Mouse (Mus musculus): ENCODE measurements at regions not wholly inside any gene's neighbourhood (a gene's known extent, or its start where the extent isn't known, plus 50 kb on each side); places are given as distances from the start of the nearest gene placed in this dataset.

- 37% methylated on average over 5 of the region's 5 CpGs for WGBS
- Histone ChIP-seq H3K27ac (replicated peaks; ENCODE audit: low read depth, low read length) (no peak overlapping the region), H3K9ac (replicated peaks; ENCODE audit: low read length) (no peak overlapping the region), H3K27me3 (ENCODE audit: control insufficient read depth, insufficient read depth, low read length) (no peaks in the 10 kb centered on the region), H3K4me2 (ENCODE audit: low read depth, low read length) (no peak overlapping the region), H3K9me3 (replicated peaks; ENCODE audit: control insufficient read depth, low read length) (no peaks in the 10 kb centered on the region), H3K4me3 (ENCODE audit: low read depth, low read length) (no peak overlapping the region), H3K36me3 (replicated peaks; ENCODE audit: control insufficient read depth, insufficient read depth, low read depth, low read length) (no peaks in the 10 kb centered on the region), H3K4me1 (ENCODE audit: control insufficient read depth, insufficient read depth, low read length) (peaks cover 5% of the 10 kb centered on the region; the same call in 1 of the 2 replicates)
- DNase-seq (ENCODE audit: low spot score) = no peak
- no peak for ATAC-seq (replicated peaks; ENCODE audit: insufficient number of reproducible peaks, low FRiP score, low TSS enrichment, low read depth)
These were observed 156.7 kb upstream of the 4931429L15Rik start for GRCm38 (mm10) chr9:46476516-46476915.

GRCm38 (mm10) chr9:46473681-46474080 lies 153.9 kb upstream of the 4931429L15Rik start:
- Histone ChIP-seq H3K27me3 (ENCODE audit: control insufficient read depth, insufficient read depth, low read length) (no peaks in the 10 kb centered on the region), H3K4me2 (ENCODE audit: low read depth, low read length) (no peak overlapping the region), H3K36me3 (replicated peaks; ENCODE audit: control insufficient read depth, insufficient read depth, low read depth, low read length) (no peaks in the 10 kb centered on the region), H3K27ac (replicated peaks; ENCODE audit: low read depth, low read length) (no peak overlapping the region), H3K4me1 (ENCODE audit: control insufficient read depth, insufficient read depth, low read length) (no peaks in the 10 kb centered on the region), H3K9me3 (replicated peaks; ENCODE audit: control insufficient read depth, low read length) (no peaks in the 10 kb centered on the region), H3K4me3 (ENCODE audit: low read depth, low read length) (no peak overlapping the region), H3K9ac (replicated peaks; ENCODE audit: low read length) (no peak overlapping the region)
- DNase-seq (ENCODE audit: low spot score) (no peak), ATAC-seq (replicated peaks; ENCODE audit: insufficient number of reproducible peaks, low FRiP score, low TSS enrichment, low read depth) (no peak)
- WGBS = 85% methylated on average over 10 of the region's 10 CpGs

GRCm38 (mm10) chr9:46469521-46469920 lies 149.7 kb upstream of the 4931429L15Rik start:
- ATAC-seq (replicated peaks; ENCODE audit: insufficient number of reproducible peaks, low FRiP score, low TSS enrichment, low read depth) = no peak
- H3K9me3 ChIP-seq (replicated peaks; ENCODE audit: control insufficient read depth, low read length) = no peaks in the 10 kb centered on the region
- no peaks in the 10 kb centered on the region for H3K27me3 ChIP-seq (ENCODE audit: control insufficient read depth, insufficient read depth, low read length)

GRCm38 (mm10) chr9:46468306-46468705 lies 148.5 kb upstream of the 4931429L15Rik start:
- Histone ChIP-seq H3K4me3 (ENCODE audit: low read depth, low read length) (no peak overlapping the region), H3K27me3 (ENCODE audit: control insufficient read depth, insufficient read depth, low read length) (no peaks in the 10 kb centered on the region), H3K9me3 (replicated peaks; ENCODE audit: control insufficient read depth, low read length) (no peaks in the 10 kb centered on the region), H3K27ac (replicated peaks; ENCODE audit: low read depth, low read length) (no peak overlapping the region), H3K4me1 (ENCODE audit: control insufficient read depth, insufficient read depth, low read length) (no peaks in the 10 kb centered on the region), H3K9ac (replicated peaks; ENCODE audit: low read length) (no peak overlapping the region), H3K4me2 (ENCODE audit: low read depth, low read length) (no peak overlapping the region), H3K36me3 (replicated peaks; ENCODE audit: control insufficient read depth, insufficient read depth, low read depth, low read length) (no peaks in the 10 kb centered on the region)
- WGBS = 41% methylated on average over 2 of the region's 2 CpGs
- no peak for DNase-seq (ENCODE audit: low spot score)
- ATAC-seq (replicated peaks; ENCODE audit: insufficient number of reproducible peaks, low FRiP score, low TSS enrichment, low read depth) = no peak

More at GRCm38 (mm10) chr9:46469521-46469920, 149.7 kb upstream of the 4931429L15Rik start:
- Histone ChIP-seq H3K4me2 (ENCODE audit: low read depth, low read length) (no peak overlapping the region), H3K4me1 (ENCODE audit: control insufficient read depth, insufficient read depth, low read length) (no peaks in the 10 kb centered on the region), H3K36me3 (replicated peaks; ENCODE audit: control insufficient read depth, insufficient read depth, low read depth, low read length) (no peaks in the 10 kb centered on the region), H3K27ac (replicated peaks; ENCODE audit: low read depth, low read length) (no peak overlapping the region), H3K4me3 (ENCODE audit: low read depth, low read length) (no peak overlapping the region), H3K9ac (replicated peaks; ENCODE audit: low read length) (no peak overlapping the region)
- DNase-seq (ENCODE audit: low spot score) = no peak
- 59% methylated on average over 7 of the region's 7 CpGs for WGBS

GRCm38 (mm10) chr9:46467671-46468070 lies 147.9 kb upstream of the 4931429L15Rik start:
- WGBS = 34% methylated on average over 3 of the region's 3 CpGs

GRCm38 (mm10) chr9:46462681-46463080 lies 142.9 kb upstream of the 4931429L15Rik start:
- H3K4me2 ChIP-seq (ENCODE audit: low read depth, low read length) = no peak overlapping the region
- no peaks in the 10 kb centered on the region for H3K27me3 ChIP-seq (ENCODE audit: control insufficient read depth, insufficient read depth, low read length)
- no peaks in the 10 kb centered on the region for H3K4me1 ChIP-seq (ENCODE audit: control insufficient read depth, insufficient read depth, low read length)
- no peak overlapping the region for H3K9ac ChIP-seq (replicated peaks; ENCODE audit: low read length)
- ATAC-seq (replicated peaks; ENCODE audit: insufficient number of reproducible peaks, low FRiP score, low TSS enrichment, low read depth) (no peak), DNase-seq (ENCODE audit: low spot score) (no peak)
- no peak overlapping the region for H3K27ac ChIP-seq (replicated peaks; ENCODE audit: low read depth, low read length)
- 95% methylated on average over 5 of the region's 5 CpGs for WGBS
- H3K36me3 ChIP-seq (replicated peaks; ENCODE audit: control insufficient read depth, insufficient read depth, low read depth, low read length) = no peaks in the 10 kb centered on the region
- H3K9me3 ChIP-seq (replicated peaks; ENCODE audit: control insufficient read depth, low read length) = no peaks in the 10 kb centered on the region
- H3K4me3 ChIP-seq (ENCODE audit: low read depth, low read length) = no peak overlapping the region

More at GRCm38 (mm10) chr9:46467671-46468070, 147.9 kb upstream of the 4931429L15Rik start:
- no peak for ATAC-seq (replicated peaks; ENCODE audit: insufficient number of reproducible peaks, low FRiP score, low TSS enrichment, low read depth)
- Histone ChIP-seq H3K9ac (replicated peaks; ENCODE audit: low read length) (no peak overlapping the region), H3K27me3 (ENCODE audit: control insufficient read depth, insufficient read depth, low read length) (no peaks in the 10 kb centered on the region), H3K4me3 (ENCODE audit: low read depth, low read length) (no peak overlapping the region), H3K36me3 (replicated peaks; ENCODE audit: control insufficient read depth, insufficient read depth, low read depth, low read length) (no peaks in the 10 kb centered on the region), H3K9me3 (replicated peaks; ENCODE audit: control insufficient read depth, low read length) (no peaks in the 10 kb centered on the region), H3K4me2 (ENCODE audit: low read depth, low read length) (no peak overlapping the region), H3K4me1 (ENCODE audit: control insufficient read depth, insufficient read depth, low read length) (no peaks in the 10 kb centered on the region), H3K27ac (replicated peaks; ENCODE audit: low read depth, low read length) (no peak overlapping the region)
- peak; percentile 57 for DNase-seq (ENCODE audit: low spot score)

- Histone ChIP-seq H3K36me3 (replicated peaks; ENCODE audit: control insufficient read depth, insufficient read depth, low read depth, low read length) (no peaks in the 10 kb centered on the region), H3K27ac (replicated peaks; ENCODE audit: low read depth, low read length) (no peak overlapping the region), H3K4me2 (ENCODE audit: low read depth, low read length) (no peak overlapping the region), H3K4me3 (ENCODE audit: low read depth, low read length) (no peak overlapping the region), H3K9ac (replicated peaks; ENCODE audit: low read length) (no peak overlapping the region), H3K4me1 (ENCODE audit: control insufficient read depth, insufficient read depth, low read length) (no peaks in the 10 kb centered on the region), H3K27me3 (ENCODE audit: control insufficient read depth, insufficient read depth, low read length) (no peaks in the 10 kb centered on the region), H3K9me3 (replicated peaks; ENCODE audit: control insufficient read depth, low read length) (no peaks in the 10 kb centered on the region)
- ATAC-seq (replicated peaks; ENCODE audit: insufficient number of reproducible peaks, low FRiP score, low TSS enrichment, low read depth) (no peak), DNase-seq (ENCODE audit: low spot score) (no peak)
- 86% methylated on average over 6 of the region's 6 CpGs for WGBS
These were observed 138.2 kb upstream of the 4931429L15Rik start for GRCm38 (mm10) chr9:46457945-46458344.

- 52% methylated on average over 7 of the region's 7 CpGs for WGBS
- no peak overlapping the region for H3K27ac ChIP-seq (replicated peaks; ENCODE audit: low read depth, low read length)
These were observed 135.2 kb upstream of the 4931429L15Rik start for GRCm38 (mm10) chr9:46454807-46455610.

More at GRCm38 (mm10) chr9:46454807-46455610, 135.2 kb upstream of the 4931429L15Rik start:
- Histone ChIP-seq H3K36me3 (replicated peaks; ENCODE audit: control insufficient read depth, insufficient read depth, low read depth, low read length) (no peaks in the 10 kb centered on the region), H3K9me3 (replicated peaks; ENCODE audit: control insufficient read depth, low read length) (no peaks in the 10 kb centered on the region), H3K9ac (replicated peaks; ENCODE audit: low read length) (no peak overlapping the region), H3K4me2 (ENCODE audit: low read depth, low read length) (no peak overlapping the region), H3K4me3 (ENCODE audit: low read depth, low read length) (no peak overlapping the region), H3K27me3 (ENCODE audit: control insufficient read depth, insufficient read depth, low read length) (no peaks in the 10 kb centered on the region), H3K4me1 (ENCODE audit: control insufficient read depth, insufficient read depth, low read length) (no peaks in the 10 kb centered on the region)
- no peak for ATAC-seq (replicated peaks; ENCODE audit: insufficient number of reproducible peaks, low FRiP score, low TSS enrichment, low read depth)
- no peak for DNase-seq (ENCODE audit: low spot score)
